Comparison of ENCODE assay signal across 13 mouse cellular contexts in genomic region chr9:114699262-114699661, GRCm38 (mm10). TPM values are rescaled to one million over a fixed set of nuclear protein-coding genes. Genes with fewer than 3 reads are reported as not detected.
A peak's percentile ranks its signal among the peaks of the same experiment; 100 is the strongest.
DNase-seq lines count a peak whose midpoint lies in the region.
"Had no signal": no experiment of that assay in that cellular context is flagged by ENCODE, and none has a peak within 500 bp of the region (broad histone marks: within the 10 kb centered on the region; RNA-seq: fewer than 3 reads in every experiment).

No protein-coding gene starts in this region.

- DNase-seq in cerebellum, postnatal 25 days, result peak; percentile 37 to 43
- DNase-seq in cerebellum, postnatal 4 days (ENCODE audit: low spot score in 2 of 2), result no peak
- peak; percentile 37 to 48 for DNase-seq in heart, postnatal 10 days
- no peak for DNase-seq in heart, postnatal 4 days
- DNase-seq in kidney, postnatal 25 days, result peak; percentile 25 to 65
- DNase-seq in kidney, postnatal 14 days, result no peak
- DNase-seq in brain, adult 2 months (ENCODE audit: low read depth, low spot score), result peak; percentile 39
- no peak for DNase-seq in right cerebral cortex, postnatal 10 days (ENCODE audit: low spot score in 2 of 2)
- DNase-seq: adrenal gland, adult 8-10 months; adrenal gland, postnatal 36 days; embryo, embryonic 11 days; gastrocnemius, adult 2 months; gastrocnemius, postnatal 25 days had no signal

- intact Hi-C loops in heart, postnatal 10 days (cut with DNase I), result no loop called here

RNA-seq across cellular contexts. Expression of gene Dync1li1, which starts 10.7 kb away (rescaled TPM):
- total RNA-seq in heart, postnatal 10 days (2021), result 10 to 100 TPM; 84.8 to 91.7 TPM
- total RNA-seq in heart, postnatal 4 days (2021), result 10 to 100 TPM; 77.0 to 77.2 TPM

RNA-seq across cellular contexts. Expression of gene Cmtm6, which starts 31.7 kb away (rescaled TPM):
- 10 to 100 TPM; 34.5 to 37.8 TPM for total RNA-seq in heart, postnatal 10 days (2021)
- 10 to 100 TPM; 32.5 to 33.6 TPM for total RNA-seq in heart, postnatal 4 days (2021)

RNA-seq across cellular contexts. Expression of gene Cnot10, which starts 59.3 kb away (rescaled TPM):
- total RNA-seq in heart, postnatal 10 days (2021), result 10 to 100 TPM; 27.4 to 28.2 TPM
- 10 to 100 TPM; 30.8 to 31.3 TPM for total RNA-seq in heart, postnatal 4 days (2021)

Comparison
In these comparisons a context has a peak if more than half of its experiments do, and no peak if none do; other contexts are left out.
1. DNase-seq: peak in cerebellum, postnatal 25 days (2 of 2), heart, postnatal 10 days (2 of 2), kidney, postnatal 25 days (2 of 2) and brain, adult 2 months (single experiment); none in cerebellum, postnatal 4 days (0 of 2), heart, postnatal 4 days (single experiment), kidney, postnatal 14 days (single experiment) and right cerebral cortex, postnatal 10 days (0 of 2).